Mouse (Mus musculus): ENCODE results near the gene Nav2.

The Nav2 gene

DNA sequence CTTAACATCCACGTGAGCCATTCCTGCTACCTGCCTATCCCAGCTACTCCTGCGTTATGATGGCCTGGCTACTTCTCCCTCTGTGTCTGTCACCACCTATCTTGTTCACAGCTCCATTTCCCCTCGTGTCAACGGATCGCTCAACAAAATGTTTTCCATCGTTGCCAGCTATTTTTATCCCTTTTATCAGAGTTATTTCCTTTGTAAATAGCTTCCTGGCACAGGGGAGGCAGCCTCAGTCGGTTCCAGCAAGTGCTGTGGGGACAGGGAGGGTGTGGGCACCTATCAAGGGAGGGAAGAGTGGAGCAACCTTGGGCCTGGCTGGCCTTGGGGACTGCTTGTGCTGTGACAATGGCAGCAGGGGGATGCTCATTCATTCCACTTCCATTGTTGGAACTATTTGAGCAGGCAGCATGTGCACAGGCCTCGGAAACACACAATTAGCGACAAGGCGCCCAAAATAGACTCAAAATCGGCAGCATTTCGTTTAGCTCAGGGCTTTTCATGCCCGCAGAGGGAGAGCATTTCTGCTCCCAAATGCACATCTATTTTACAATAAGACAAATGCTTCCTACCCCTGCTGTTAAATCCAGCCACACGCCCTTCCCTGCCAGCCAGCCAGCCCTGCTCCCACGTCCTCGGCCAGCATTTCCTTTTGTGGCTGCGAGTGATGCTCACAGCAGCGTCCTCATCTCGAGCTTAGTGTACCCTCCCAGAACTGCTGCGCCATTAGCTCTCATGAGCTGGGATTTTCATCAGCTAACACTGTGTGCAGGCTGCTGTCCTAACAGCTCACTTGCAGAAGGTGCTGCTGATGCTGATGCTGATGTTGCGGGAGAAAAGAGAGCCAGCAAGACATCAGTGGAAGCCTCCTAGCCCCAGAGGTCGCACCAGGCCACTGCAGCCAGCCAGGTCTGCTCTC is 237.5 kb downstream of the Nav2 start:
- intact Hi-C loops (cut with DNase I): loop anchor here (5.0 kb wide), 1 partner anchor 101 kb away; no protein-coding TSS in a partner anchor

DNA sequence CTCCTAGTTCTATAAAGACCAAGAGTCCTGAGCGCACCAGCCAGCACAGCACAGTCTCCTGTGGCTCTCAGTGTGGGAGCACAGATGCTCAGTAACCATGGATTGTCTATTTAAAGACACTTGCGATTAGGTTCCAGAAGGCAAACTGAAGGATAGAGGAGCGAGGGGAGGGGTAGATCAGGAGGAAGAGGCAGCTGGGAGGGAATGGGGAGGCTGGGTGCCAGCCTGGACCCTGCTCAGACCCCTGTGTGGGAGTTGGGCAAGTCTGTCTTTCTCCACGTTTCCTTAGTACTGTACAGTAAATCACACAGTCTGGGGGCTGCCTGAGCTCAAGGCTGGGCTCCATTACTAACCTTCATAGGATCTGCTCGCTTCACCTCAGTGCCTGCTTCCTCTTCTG is 243.8 kb downstream of the Nav2 start:
- intact Hi-C loops (cut with DNase I): no loop called here

GRCm38 (mm10) chr7:49152713-49153112 is 244.2 kb downstream of the Nav2 start:
- intact Hi-C loops (cut with DNase I): no loop called here

DNA sequence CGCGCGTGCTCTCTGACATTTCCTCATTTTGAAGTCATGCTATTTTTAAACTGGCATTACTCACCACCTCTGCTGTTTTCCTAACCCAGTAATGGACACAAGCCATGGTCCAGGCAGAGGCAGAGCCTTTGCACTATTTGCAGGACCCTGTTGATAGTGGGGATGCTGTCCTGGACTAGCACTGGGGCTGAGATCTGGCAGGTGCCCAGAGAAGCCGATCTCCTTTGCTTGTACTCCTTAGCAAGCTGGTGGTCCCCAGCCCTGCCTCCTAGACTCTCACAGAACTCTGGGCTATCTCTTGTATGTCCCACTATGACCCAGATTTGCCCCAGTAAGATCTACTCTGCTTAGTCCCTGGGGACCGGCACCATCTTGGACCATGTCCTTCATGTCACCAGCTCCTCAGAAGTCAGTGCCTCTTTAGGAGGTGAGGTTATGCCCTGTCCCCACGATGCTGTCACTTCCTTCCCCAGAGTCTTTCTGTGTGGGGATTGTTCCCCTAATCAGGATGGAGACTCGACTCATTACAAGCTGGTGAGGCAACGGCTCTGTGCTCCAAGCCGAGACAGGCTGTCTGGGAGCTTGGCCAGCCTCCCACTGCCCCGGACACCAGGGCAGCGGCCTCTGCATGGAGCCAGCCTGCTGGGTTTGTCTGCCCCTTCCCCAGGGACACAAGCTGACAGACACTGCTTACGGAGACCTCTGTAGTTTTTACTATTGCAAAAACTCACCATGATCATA is 250.3 kb downstream of the Nav2 start:
- intact Hi-C loops (cut with DNase I): no loop called here

GRCm38 (mm10) chr7:49159646-49160555 is 251.4 kb downstream of the Nav2 start:
- intact Hi-C loops (cut with DNase I): no loop called here

GRCm38 (mm10) chr7:49162079-49162478 is 253.6 kb downstream of the Nav2 start:
- intact Hi-C loops (cut with DNase I): no loop called here

DNA sequence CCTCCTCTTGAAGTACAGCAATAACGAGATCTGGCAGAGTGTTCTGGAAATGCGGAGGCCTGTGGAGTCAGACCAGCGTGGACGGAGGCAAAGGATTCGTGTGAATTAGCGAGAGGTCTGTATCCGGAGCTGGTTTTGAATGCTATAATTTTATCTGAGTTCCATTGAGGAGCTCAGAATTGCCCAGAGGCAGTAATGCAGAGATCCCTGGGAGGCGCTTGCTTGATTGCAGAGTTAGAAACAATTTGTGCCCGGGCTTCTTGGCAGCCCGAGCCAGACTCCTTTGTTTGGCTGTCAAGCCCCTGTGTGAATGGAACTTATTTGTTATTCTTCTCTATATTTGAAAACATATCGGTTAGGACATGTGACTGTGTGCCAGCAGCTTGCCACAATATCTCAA is 255.3 kb downstream of the Nav2 start:
- intact Hi-C loops (cut with DNase I): no loop called here

DNA sequence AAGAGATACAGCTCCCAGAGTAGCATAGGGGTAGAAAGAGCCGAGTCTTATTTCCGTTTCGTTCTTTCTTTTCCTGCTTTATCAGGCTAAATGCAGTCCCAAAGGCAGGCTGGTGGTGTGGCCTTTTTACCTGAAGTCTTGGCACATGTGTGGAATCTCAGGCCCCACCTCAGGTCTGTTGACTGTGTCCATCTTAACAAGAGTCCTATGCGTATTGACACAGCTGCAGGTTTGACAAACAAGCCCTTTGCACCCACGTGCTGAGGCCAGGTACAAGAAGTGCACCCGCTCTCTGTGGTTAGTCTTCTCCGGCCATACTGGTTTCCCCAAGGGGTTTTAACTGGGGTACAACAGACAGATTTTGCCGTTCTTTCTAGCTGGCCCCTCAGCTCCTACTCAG is 256.4 kb downstream of the Nav2 start:
- intact Hi-C loops (cut with DNase I): no loop called here

- intact Hi-C loops (cut with DNase I): no loop called here
These were observed 264.4 kb downstream of the Nav2 start for GRCm38 (mm10) chr7:49172926-49173325.

GRCm38 (mm10) chr7:49175784-49176409 is 267.4 kb downstream of the Nav2 start:
- intact Hi-C loops (cut with DNase I): no loop called here

GRCm38 (mm10) chr7:49176590-49177201 is 268.2 kb downstream of the Nav2 start:
- intact Hi-C loops (cut with DNase I): no loop called here

GRCm38 (mm10) chr7:49178217-49178616 is 269.7 kb downstream of the Nav2 start:
- intact Hi-C loops (cut with DNase I): no loop called here

DNA sequence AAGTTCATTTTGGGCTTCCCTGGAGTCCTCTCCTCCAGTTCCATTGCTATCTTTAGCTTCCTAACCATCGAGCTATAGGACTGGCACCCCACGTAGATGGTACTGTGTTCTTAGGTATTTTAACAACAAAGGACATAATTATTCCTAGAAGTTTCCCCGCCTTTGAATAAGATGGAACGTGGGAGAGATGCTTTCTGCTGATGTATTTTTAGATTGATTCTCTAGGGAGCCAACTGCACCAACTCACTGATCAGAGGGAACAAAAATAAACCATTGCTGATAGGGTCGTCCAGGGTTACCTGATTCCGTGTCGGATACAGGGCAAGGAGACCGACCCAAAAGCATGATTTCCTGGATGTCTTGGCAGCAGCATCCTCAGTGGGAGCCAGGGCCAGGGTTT is 272.5 kb downstream of the Nav2 start:
- intact Hi-C loops (cut with DNase I): no loop called here

DNA sequence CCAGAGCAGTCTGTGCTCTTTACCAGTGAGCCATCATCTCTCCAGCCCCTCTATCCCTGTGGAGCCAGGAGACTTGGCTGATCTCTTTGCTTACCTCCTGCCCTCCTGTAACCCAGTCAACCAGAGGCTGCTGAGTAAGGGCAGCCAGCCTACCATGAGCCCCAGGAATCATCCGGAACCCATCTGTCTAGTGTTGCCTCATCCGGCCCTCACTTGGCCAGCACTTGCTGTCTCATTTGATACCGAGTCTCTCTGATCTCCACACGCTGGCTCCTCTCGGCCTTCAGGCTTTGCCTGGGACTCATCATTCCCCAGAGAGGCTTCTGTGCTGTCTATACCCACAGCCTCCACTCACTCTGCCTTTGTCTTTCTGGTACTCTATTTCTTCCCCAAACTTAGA is 273.9 kb downstream of the Nav2 start:
- intact Hi-C loops (cut with DNase I): no loop called here

GRCm38 (mm10) chr7:49183696-49184095 is 275.2 kb downstream of the Nav2 start:
- intact Hi-C loops (cut with DNase I): no loop called here

DNA sequence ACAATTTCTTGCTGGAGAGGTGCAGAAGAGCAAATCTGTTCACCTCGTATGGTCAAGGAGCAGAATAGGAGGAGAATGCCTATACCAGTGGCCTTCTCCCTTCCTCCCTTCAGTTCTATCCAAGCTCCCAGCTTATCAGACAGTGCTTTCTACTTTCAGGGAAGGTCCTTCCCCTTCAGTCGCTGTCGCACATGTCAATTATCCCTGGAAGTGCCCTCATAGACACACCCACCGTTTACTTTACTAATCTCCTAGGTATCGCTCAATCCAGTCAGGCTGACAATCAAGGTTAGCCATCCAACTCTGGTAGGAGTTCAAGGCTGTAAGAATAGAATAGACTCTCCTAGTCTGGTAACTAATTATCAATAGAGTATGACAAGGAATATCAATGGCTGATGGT is 277.5 kb downstream of the Nav2 start:
- intact Hi-C loops (cut with DNase I): no loop called here

DNA sequence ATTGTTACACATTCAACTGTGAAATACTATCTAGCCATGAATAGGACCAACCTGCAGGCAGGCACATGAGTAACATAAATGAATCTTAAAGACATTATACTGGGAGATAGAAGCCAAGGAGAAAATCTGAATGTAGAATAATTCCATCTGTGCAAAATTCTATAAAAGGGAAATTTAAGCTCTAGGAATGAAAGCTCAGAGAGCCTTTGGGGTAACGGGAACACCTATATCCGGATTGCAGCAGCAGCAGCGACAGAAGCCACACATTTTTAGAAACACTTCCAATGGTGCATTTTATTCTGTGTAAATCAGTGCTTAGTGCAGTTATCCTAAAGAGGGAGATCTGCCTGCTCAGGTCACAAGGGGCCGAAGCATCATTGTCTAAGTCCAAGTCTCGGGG is 280.8 kb downstream of the Nav2 start:
- intact Hi-C loops (cut with DNase I): no loop called here

DNA sequence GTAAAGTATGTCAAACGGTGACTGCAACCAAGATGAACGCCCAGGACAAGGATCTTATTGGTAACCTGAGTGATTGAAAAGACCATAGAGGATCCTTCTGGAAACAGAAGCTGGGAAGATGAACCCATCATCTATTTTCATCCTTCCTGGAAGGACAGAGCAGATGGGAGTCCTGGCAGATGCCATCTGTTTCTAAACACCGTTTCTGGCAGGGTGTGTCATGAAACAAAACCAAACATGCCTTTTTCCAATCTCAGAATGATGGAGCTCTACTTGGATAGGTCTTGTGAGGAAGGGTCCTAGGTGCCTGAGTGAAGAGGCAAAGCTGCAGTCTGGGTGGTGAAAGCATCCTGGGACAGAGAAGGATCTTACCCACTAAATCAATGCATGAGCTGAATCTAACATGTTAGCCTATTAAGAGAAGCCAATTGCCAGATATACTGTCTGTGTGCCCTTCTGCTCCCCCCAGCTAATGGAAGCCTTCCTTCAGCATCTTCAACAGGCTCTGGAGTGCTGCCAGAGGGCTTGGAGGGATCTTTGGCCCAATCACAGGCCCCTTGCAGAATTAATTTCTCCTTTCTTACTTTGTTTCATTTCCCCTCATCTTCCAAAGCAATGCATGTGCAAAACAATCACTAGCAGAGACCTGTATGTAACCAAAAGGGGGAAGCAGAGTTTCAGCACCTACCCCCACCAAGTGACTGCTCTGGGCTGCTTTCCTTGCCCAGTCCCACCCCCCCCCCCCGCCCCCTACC is 281.9 kb downstream of the Nav2 start:
- intact Hi-C loops (cut with DNase I): no loop called here

DNA sequence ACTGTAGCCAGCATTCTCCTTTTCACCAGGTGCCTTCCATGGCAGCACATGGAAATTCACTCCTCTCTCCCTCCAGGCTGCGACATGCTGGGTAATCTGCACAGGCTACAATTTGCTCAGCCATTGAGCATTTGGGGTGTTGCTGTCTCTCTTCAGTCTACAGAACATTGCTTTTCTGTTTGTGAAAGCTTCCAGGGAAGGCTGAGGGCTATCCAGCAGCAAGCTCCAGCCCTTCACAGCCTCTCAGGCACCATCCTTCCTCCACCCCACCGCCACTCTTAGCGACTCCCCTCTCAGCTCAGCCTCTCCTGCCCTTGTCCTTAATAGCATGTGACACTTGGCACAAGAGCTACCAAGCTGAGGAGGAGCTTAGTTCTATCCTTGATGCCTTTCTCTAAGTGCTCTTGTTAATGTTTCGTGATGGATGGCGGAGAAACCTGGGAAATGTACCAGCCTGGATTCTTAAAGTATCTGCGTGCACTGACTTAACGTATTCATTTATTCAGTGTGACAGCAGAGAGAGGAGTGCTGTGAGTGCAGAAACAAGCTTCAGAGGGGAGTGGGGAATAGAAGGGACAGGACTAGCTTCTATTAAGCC is 282.7 kb downstream of the Nav2 start:
- intact Hi-C loops (cut with DNase I): no loop called here

All from adrenal gland (tissue).